Mouse (Mus musculus): Measurements from ENCODE around the gene Kcnip4.

Gene Kcnip4

DNA sequence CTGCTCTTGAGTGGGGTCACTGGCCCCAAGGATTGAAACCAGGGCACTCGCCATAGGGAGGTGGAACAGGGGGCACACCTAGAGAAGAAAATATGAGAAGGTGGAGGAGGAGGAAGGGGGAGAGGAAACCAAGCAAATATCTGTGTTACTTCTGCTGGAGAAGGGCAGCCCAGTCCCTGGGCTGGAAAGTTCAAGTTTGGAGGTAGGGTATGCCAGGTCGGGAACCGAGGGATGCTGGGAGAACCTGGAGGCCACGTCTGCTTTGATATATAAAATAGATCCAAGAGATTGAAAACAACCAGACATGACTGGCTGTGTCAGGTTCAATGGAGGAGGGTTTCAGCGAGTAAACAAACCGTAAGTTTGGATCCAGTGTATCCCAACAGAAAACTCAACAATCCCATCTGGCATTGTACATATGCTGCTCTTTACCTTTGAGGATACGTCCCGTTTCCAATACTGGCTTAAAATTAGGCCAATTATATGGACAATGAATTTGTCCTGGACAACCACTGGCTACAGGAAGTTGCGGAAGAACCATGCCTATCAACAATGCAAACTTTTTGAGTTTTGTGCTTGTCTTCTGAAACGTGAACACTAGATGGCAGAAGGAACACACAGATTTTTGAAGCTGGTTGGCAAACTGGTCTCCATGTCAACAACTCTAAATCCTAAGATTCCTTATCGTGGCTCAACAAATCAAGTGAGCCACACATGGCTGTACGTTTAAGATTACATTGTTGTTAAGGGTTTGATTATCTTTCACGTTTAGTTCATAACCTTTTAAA, 155.9 kb downstream of the Kcnip4 start:
- intact Hi-C loops (cut with DNase I), result no loop called here

DNA sequence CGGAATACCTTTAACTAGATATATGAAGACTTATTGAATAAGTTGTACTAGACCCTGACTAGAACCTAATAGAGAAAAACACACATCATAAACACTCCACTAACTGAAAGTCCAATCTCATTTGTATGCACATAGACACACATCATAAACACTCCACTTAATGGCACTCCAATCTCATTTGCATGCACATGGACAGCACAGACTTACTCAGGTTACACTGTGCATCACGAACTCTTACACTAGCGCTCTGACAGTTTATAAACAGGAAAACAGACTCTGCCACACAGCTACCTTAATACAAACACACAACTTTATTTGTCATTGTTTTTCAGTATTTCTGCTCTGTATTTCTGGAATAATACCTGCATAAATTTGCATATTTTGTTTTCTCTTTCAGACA, 168.3 kb downstream of the Kcnip4 start:
- intact Hi-C loops (cut with DNase I), result no loop called here

- intact Hi-C loops (cut with DNase I), result no loop called here
Measured at GRCm38 (mm10) chr5:49352061-49352460, 172.6 kb downstream of the Kcnip4 start.

DNA sequence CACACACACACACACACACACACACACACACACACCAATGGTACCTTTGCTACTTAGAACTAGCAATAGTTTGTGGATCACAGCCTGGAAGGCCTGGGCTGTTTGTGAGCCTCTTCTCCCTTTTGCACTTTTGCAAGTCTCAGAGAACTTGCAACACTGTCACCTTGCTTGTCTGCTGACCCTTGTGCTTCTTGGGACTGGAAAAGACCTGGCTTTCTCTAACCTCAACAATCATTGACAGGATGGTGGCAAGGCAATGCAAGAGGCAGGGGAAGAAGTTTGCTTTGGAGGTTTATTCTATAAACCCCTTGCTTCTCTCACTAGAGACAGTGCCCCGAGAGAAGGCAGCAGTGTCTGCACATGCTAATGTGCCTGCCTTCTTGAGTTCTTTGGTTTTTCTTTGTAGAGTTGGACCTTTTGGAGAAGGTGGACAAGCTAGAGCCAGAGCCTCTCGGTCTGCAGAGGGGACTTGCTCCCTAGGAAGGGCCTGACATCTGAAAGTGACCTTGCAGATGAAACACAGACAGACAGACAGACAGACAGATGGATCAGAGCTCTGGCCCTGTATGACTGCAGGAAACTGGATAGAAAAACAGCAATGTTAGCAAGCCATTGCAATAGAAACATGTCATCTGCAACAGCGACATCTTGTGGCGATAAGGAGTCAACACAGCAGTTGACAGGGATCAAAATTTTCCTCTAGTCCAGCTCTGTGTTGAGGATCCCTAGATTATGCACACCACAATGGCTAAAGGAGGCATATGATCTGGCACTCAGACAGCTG, 174.4 kb downstream of the Kcnip4 start:
- intact Hi-C loops (cut with DNase I), result loop anchor here (1.0 kb wide), 1 partner anchor 260 kb away; no protein-coding TSS in a partner anchor

DNA sequence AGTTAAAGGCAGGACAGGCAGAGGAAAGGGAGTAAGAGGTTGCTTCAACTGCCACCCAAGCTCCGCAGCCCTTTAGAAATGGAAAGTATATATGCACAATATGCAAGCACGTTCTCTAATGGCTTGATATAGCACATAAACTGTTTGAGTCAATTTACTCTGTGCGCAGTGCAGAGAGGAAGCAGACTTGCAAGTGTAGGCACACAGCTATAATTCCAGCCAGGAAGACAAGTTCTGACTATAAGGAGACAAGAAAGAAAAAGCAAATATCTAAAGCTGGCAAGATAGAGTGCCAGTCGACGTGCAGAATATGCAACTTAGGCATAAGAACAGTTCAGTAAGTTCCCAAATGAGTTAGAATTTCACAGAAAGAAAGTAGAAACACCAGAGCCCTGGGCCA, 175.2 kb downstream of the Kcnip4 start:
- intact Hi-C loops (cut with DNase I), result no loop called here

- intact Hi-C loops (cut with DNase I), result no loop called here
Measured at GRCm38 (mm10) chr5:49348511-49348910, 176.2 kb downstream of the Kcnip4 start.

- intact Hi-C loops (cut with DNase I), result no loop called here
Measured at GRCm38 (mm10) chr5:49344606-49345005, 180.1 kb downstream of the Kcnip4 start.

DNA sequence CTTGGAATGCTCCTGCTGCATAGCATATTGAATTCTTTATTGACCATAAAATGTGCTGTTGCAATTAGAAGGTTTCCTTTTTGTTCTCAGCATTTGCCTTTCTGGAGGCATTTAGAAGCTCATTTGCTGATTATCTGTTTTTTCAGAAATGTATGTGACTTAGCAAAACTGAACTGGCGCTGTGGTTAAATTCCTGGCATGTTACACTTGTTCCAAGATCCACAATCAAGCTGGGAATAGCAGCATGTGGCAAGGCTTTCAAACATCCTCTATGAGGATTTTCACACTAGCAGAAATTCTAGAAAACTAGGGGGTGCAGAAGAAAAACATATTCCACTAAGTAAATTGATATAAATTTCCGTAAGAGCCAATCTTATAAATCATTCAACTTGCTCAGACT, 187.5 kb downstream of the Kcnip4 start:
- intact Hi-C loops (cut with DNase I), result no loop called here

- intact Hi-C loops (cut with DNase I), result no loop called here
Measured at GRCm38 (mm10) chr5:49333063-49333462, 191.6 kb downstream of the Kcnip4 start.

DNA sequence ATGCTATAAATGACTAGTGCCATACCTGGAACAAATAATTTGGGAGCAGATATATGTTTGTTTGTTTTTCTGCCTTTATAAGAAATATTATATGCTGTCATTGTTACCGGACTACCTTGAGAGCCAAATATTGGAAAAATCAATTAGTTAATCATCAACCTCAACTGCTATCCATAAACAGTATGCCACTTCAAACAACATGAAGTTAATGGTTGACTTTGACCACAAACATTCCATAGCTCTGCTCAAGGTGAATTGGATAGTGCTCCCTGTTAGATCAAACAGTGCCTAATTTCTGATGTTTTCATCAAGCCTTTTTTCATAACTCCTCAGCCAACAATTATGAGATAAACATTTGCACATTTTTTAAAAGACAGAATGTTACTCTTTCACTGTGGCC, 195.7 kb downstream of the Kcnip4 start:
- intact Hi-C loops (cut with DNase I), result no loop called here

DNA sequence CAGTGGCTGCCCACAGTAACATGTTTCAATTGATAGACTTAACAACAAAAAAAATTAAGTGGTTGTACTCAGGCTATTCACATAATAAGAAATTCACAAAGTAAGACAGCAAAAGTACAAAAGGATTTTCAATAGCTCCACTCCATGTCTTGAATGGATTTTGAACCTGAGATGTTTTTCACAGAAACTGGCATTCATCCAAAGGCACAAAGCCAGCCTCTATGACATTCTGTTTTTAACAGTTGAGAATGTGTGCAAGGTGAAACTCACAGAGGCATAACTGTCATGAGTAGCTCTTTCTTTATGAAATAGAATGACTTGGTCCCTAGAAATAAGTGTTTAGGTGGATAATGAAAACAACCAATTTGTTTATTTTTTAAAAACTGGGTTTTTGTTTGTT, 206.0 kb downstream of the Kcnip4 start:
- intact Hi-C loops (cut with DNase I), result no loop called here

DNA sequence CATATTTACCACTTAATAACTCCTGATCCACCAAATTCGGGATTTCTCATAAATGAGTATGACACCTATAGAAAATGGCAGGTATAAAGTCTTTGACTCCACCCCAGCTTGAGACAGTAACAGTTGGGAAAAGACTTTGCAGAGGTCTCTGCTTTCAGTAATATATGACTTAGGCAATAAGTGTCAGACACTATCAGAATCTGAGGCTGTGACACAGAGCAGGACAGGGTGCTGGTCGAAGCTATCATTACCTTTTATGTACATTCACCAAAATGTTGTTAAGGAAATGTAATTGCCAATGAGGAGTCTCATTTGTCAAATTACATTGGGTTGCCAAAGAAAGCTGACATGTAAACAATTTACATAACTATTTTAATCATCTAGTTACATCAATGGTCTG, 206.8 kb downstream of the Kcnip4 start:
- intact Hi-C loops (cut with DNase I), result no loop called here

GRCm38 (mm10) chr5:49306796-49307195, 217.9 kb downstream of the Kcnip4 start:
- intact Hi-C loops (cut with DNase I), result no loop called here

- intact Hi-C loops (cut with DNase I), result no loop called here
Measured at GRCm38 (mm10) chr5:49305321-49305720, 219.4 kb downstream of the Kcnip4 start.

GRCm38 (mm10) chr5:49298654-49299053, 226.1 kb downstream of the Kcnip4 start:
- intact Hi-C loops (cut with DNase I), result no loop called here

- intact Hi-C loops (cut with DNase I), result no loop called here
Measured at GRCm38 (mm10) chr5:49292421-49292820, 232.3 kb downstream of the Kcnip4 start.

DNA sequence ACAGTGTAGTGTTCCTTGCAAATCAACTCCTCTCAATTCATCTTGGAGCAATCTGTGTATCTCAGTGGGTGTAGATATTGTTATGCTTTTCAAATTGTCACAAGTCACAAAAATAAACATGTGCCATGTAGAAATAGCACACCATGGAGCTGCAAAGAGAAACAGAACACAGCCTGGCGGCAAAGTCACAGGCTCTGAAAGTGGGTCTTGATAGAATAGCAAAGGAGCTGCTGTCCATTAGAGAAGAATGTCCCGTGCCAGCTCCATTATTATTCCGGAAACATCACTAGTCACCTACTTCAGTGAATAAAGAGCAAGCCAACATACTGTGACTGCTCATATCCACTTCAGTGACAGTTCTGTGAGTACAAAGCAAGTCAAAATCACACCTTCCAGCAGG, 232.9 kb downstream of the Kcnip4 start:
- intact Hi-C loops (cut with DNase I), result no loop called here

DNA sequence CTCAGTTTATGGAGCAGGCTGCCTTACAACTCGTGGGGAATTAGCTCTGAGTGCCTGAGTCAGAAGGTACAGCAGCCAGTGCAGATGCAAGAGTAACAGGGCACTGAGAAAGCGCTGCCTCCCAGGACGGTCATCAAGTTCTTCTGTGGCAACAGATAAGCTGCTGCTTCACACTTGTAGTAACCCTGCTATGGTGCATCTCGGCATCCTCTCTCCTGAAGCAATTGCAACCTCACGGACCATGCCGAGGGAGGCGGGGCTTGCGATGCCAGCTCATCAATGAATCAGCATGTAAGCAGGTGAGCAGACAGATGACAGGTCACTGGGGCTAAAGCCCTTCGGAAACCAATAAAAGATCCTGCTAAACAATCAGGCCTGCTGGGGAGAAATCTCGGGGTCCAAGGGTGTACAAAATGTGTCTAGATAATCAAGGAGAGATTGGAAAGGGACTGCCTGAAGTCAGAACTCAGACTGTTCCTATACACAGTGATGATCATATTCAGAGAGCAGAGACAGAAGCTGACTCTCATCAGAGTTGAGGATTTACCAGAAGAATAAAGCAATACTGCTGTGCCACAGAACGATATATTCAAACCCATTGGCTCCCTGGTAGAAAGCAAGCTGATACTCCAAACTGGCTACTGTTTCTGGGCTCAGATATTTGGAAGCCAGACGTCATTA, 239.1 kb downstream of the Kcnip4 start:
- intact Hi-C loops (cut with DNase I), result no loop called here

DNA sequence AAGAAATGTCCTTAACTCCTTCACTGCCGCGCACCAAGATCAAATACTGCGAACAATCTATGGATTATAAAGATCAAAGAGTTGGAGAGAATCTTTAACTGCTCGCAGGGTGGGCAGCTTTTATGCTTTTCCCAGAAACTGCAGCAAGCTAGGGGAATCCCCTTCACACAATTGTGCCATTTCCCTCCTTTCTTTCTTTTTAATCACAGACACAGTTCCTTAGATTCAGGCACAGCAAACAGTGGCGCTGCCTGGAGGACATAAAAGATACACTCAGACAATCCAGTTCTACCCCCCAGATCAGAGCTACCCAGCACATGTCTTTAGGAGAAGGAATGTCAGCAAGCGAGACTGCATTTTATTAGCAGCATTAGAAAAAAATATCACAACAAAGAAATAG, 239.9 kb downstream of the Kcnip4 start:
- intact Hi-C loops (cut with DNase I), result no loop called here

DNA sequence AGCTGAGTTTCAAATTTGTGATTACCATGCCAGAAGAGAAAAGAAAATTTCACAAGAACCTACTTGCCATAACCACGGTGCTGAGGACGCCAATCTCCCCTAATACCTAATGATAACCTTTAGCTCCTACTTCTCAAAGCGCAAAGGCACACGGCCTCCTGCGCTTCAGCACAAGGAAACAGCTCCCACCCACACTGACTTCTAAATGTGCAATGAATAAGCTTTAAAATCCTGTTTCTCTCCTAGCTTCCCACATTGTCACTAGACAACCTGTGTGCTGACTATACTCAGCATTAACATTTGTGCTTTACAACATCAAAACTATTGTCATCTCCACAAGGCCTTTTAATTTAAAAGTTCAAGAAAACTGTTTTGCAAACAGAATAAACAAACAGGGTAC, 241.3 kb downstream of the Kcnip4 start:
- intact Hi-C loops (cut with DNase I), result no loop called here

- intact Hi-C loops (cut with DNase I), result no loop called here
Measured at GRCm38 (mm10) chr5:49271864-49272263, 252.8 kb downstream of the Kcnip4 start.

DNA sequence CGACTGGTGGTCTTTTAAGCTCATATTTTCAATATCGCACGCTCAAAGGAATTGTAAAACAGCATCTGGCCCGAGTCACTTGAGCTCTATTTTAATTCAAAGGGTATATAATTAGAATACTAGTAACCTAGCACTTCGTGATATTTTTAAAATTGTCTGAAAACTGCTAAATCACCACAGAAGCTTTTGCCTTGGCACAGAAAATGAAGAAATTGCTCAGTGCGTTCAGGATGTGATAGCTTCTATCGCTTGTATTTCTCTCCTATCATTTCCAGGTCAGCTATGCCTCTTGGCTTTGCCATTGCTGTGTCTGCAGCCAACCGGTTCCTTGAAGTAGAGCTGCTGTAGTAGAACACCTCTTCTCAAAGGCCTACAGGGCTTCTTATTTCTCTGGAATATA, 255.9 kb downstream of the Kcnip4 start:
- intact Hi-C loops (cut with DNase I), result no loop called here
